Mouse (Mus musculus) hindbrain, postnatal 0 days (tissue): ENCODE data around the gene Pdpk1. TPM values are rescaled to one million over a fixed set of nuclear protein-coding genes. Genes with fewer than 3 reads are reported as not detected.

Experiments
- ATAC-seq: fragments of 200-750 bp; cut with Nextera tagmentation; 2 replicates; pipeline ENCODE4 v1.8.0; 2017; ENCODE audit warnings: mild to moderate bottlenecking, moderate TSS enrichment, moderate library complexity
- DNase-seq: peaks from one replicate; pipeline ENCODE4 v3.0.0-alpha.2; 2015; ENCODE audit warnings: low spot score
- H3K27ac ChIP-seq: fragments of 300-500 bp; sonication (generic); 2 replicates; pipeline ENCODE4 v1.5.1; 2014; ENCODE audit warnings: mild to moderate bottlenecking
- H3K27me3 ChIP-seq: fragments of 300-500 bp; sonication (generic); 2 replicates; pipeline ENCODE4 v1.6.1; 2014; ENCODE audit warnings: low read length, mixed read lengths; ENCODE audit not compliant: insufficient read depth
- H3K36me3 ChIP-seq: fragments of 300-500 bp; sonication (generic); 2 replicates; pipeline ENCODE4 v1.6.1; 2014; ENCODE audit warnings: low read length, mixed read lengths; ENCODE audit not compliant: insufficient read depth
- H3K4me1 ChIP-seq: fragments of 300-500 bp; sonication (generic); 2 replicates; pipeline ENCODE4 v1.6.1; 2014; ENCODE audit warnings: antibody characterized with exemption, low read length, mixed read lengths; ENCODE audit not compliant: insufficient read depth
- H3K4me2 ChIP-seq: fragments of 300-500 bp; sonication (generic); 2 replicates; pipeline ENCODE4 v1.6.1; 2014; ENCODE audit warnings: low read depth, mild to moderate bottlenecking, low read length, moderate library complexity, mixed read lengths
- H3K4me3 ChIP-seq: fragments of 300-500 bp; sonication (generic); 2 replicates; pipeline ENCODE4 v1.5.1; 2014; ENCODE audit warnings: low read length
- H3K9ac ChIP-seq: fragments of 300-500 bp; sonication (generic); replicated peaks from 2 replicates; pipeline ENCODE4 v1.6.1; 2014; ENCODE audit warnings: mild to moderate bottlenecking, low read length, moderate library complexity, mixed read lengths
- H3K9me3 ChIP-seq: fragments of 300-500 bp; sonication (generic); 2 replicates; pipeline ENCODE4 v1.6.1; 2016; ENCODE audit warnings: low read length, mixed read lengths
- CTCF ChIP-seq: IDR thresholded peaks from 2 replicates; pipeline ENCODE4 v1.5.1; 2016; ENCODE audit warnings: antibody characterized with exemption, control low read depth, low read depth
- WGBS: fragments of 180-500 bp; shearing (Covaris S2); extraction: QIAGEN DNeasy Blood & Tissue Kit; methylation state at CpG from one replicate; pipeline ENCODE4 v1.1.7; 2014; 5-methylcytosine and 5-hydroxymethylcytosine counted together
- polyA plus RNA-seq: library from polyadenylated mRNA; unstranded; fragments of >200 nt; fragmentation: Nextera tagmentation; extraction: Ambion mirVana; gene quantifications from 2 replicates; pipeline ENCODE4 v1.2.1, GENCODE M21; 2015
- total RNA-seq: library from RNA; depleted of rRNA; stranded (reverse); fragments of >200 nt; gene quantifications from 2 replicates; pipeline ENCODE4 v1.2.3, GENCODE M21; 2014

The Pdpk1 gene
- total and polyA plus RNA-seq, 2 experiments from 2014 or later, result 54.1 to 56.3 TPM

DNA sequence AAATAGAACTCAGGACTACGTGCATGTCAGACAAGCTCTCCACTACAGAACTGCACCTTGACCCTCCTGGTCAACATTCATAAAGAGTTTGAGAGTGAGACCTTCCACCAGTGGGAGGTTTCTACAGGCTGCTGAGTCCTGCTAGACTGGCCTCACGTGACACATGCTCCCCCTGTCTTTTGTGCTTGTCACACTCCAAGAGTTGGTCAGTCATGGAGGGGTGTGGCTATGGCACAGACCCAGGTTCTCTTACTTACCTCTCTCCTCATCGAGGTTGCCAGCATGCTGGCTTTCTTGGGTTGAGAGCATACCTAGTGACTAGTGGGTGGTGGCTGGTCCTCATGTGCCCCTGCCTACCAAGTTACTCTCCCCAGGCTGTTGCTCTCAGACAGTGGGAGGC, 3.7 kb upstream of the Pdpk1 start:
- ATAC-seq (no peak), DNase-seq (no peak)
- Histone ChIP-seq H3K36me3 (no peaks in the 10 kb centered on the region; the same call in 1 of the 2 replicates), H3K9ac (no peak overlapping the region), H3K4me1 (peaks cover 6% of the 10 kb centered on the region), H3K9me3 (no peaks in the 10 kb centered on the region), H3K27ac (no peak overlapping the region), H3K4me3 (no peak overlapping the region), H3K27me3 (no peaks in the 10 kb centered on the region), H3K4me2 (no peak overlapping the region)
- no peak for TF ChIP-seq CTCF
- WGBS, result 66% methylated on average over 3 of the region's 3 CpGs

DNA sequence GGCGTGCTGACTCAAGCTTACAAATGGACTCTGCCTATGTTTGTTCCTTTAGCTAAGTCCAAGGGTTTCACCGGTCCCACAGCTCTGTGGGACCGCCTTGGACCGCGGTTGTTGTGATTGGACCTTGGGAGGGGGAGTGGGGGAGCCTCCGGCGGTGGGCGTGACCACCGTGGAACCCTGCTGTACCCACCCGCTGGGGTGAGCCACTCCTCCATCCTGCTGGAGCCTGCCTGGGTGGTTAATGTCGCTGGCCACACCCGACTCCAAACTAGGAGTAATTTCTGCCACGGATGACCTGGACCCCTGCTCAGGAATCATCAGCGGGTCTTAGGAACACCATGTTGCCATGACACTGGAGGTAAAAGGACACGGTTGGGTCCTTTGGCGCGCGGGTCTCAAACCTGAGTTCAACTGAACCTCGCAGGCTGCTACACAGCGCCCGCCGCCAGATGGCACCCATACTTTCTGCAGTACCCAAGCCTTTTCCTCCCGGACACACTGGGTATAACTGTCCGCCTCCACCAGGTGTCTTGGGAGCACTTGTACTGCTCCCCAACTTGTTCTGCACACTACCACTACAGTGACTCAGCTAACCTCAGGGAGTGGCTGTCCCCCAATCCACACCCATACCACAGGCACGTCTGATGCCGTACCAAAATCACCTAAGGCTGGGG, 1.3 kb upstream of the Pdpk1 start:
- Histone ChIP-seq H3K4me1 (peaks cover 6% of the 10 kb centered on the region), H3K4me3 (peak overlapping the region; percentile 29), H3K9ac (peak overlapping the region; percentile 48), H3K4me2 (peak overlapping the region; percentile 70), H3K36me3 (no peaks in the 10 kb centered on the region), H3K9me3 (no peaks in the 10 kb centered on the region), H3K27ac (no peak overlapping the region), H3K27me3 (no peaks in the 10 kb centered on the region)
- 1% methylated on average over 26 of the region's 26 CpGs for WGBS
- ATAC-seq (peak; percentile 90), DNase-seq (peak; percentile 83)
- TF ChIP-seq CTCF, result peak; percentile 88

DNA sequence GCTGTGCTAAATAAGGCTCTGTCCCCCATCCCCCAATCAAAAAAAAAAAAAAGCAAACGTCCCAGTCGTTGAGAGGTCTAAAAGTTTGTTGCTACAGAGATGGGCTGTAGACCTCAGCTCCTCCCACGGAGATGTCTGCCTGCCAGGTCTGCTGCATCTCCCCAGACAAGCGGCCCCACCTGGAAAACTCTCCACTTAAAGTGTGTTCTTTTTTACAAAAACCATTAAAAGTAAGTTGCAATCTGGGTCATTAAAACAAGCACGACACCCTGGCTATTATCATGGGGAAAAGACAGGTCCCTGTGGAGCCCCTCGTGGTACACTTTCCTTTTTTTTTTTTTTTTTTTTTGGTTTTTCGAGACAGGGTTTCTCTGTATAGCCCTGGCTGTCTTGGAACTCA, 658 bp upstream of the Pdpk1 start:
- H3K9ac ChIP-seq, result no peak overlapping the region; the same call in 1 of the 2 replicates
- 14% methylated on average over 7 of the region's 7 CpGs for WGBS

DNA sequence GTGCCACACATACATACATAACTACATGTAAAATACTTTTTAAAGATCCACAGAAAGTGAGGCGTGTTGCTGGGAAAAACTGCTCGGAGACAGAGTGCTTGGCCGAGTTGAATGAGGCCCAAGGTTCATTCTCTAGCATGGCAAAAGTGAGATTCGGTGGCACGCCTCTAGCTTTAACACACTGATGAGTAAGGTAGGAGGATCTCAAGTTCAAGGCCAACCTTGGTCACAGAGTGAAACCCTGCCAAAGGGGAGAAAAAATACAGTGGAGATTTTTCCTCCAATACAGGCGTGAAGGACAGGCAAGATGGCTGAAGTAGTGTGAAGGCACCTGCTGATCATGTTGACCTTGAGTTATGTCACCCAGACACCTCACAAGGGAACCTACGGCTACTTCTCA, 1.3 kb downstream of the Pdpk1 start:
- no peaks in the 10 kb centered on the region for H3K9me3 ChIP-seq
- DNase-seq, result no peak
- ATAC-seq, result no peak
- no peak overlapping the region for H3K4me3 ChIP-seq
- H3K4me2 ChIP-seq, result no peak overlapping the region
- no peaks in the 10 kb centered on the region for H3K27me3 ChIP-seq
- WGBS, result 83% methylated on average over 7 of the region's 7 CpGs
- no peak overlapping the region for H3K9ac ChIP-seq
- no peak overlapping the region for H3K27ac ChIP-seq
- no peaks in the 10 kb centered on the region for H3K36me3 ChIP-seq
- peaks cover 6% of the 10 kb centered on the region for H3K4me1 ChIP-seq
- TF ChIP-seq CTCF, result no peak

More for the DNA sequence above, 658 bp upstream of the Pdpk1 start:
- Histone ChIP-seq H3K27ac (no peak overlapping the region), H3K27me3 (no peaks in the 10 kb centered on the region), H3K36me3 (no peaks in the 10 kb centered on the region), H3K4me2 (peak overlapping the region; percentile 70), H3K4me1 (peaks cover 6% of the 10 kb centered on the region), H3K9me3 (no peaks in the 10 kb centered on the region), H3K4me3 (peak overlapping the region; percentile 29)
- DNase-seq, result no peak
- no peak for TF ChIP-seq CTCF
- no peak for ATAC-seq

DNA sequence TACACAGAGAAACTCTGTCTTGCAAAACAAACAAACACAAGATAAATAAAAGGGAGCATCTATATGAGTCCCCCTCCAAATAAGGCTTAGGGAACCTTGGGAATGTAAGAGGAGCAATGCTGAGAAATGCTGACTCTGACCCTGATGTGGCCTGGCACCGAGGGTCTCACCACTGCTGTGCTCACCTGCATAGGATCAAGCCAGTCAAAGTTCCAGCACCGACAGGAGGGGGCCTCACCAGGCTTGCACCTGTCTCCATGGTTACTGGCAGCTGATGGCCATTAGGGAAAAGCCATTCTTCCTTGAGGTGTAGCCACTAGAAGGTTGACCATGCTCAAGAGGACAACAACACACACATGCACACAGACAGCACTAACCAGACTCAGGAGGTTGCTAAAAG, 7.8 kb downstream of the Pdpk1 start:
- Histone ChIP-seq H3K27ac (no peak overlapping the region), H3K4me3 (no peak overlapping the region), H3K4me1 (peaks cover 8% of the 10 kb centered on the region; the same call in 1 of the 2 replicates), H3K36me3 (no peaks in the 10 kb centered on the region), H3K4me2 (no peak overlapping the region), H3K9ac (no peak overlapping the region), H3K27me3 (no peaks in the 10 kb centered on the region), H3K9me3 (no peaks in the 10 kb centered on the region)
- ATAC-seq, result no peak
- 43% methylated on average over 2 of the region's 2 CpGs for WGBS
- TF ChIP-seq CTCF, result no peak
- DNase-seq, result no peak

DNA sequence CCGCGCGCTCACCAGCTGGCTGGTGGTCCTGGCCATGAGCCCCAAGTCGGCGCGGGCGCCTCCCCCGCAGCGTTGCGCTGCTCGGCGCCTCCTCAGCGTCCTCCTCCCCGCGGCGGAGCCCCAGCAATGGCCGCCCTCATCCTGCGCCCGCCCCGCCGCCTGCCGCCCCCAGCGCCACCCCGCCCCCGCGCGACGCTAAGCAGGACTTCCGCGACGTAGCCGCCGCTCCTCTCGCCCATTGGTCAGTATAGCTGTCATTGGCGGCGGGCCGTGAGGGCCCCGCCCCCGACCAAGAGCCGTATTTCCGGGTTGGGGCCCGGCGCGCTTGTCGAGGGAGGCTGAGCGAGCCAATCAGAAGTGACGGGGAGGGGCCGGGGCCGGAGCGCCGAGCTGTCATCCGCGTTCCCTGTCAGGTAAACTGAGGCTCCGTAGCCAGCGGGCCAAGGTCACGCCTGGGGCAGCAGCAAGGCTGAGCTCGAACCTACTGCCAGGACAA, 9.3 kb downstream of the Pdpk1 start:
- Histone ChIP-seq H3K27ac (peak overlapping the region; percentile 91), H3K4me1 (peaks cover 8% of the 10 kb centered on the region; the same call in 1 of the 2 replicates), H3K9me3 (no peaks in the 10 kb centered on the region), H3K27me3 (no peaks in the 10 kb centered on the region), H3K9ac (peak overlapping the region; percentile 87), H3K4me2 (peak overlapping the region; percentile 94), H3K4me3 (peak overlapping the region; percentile 97), H3K36me3 (no peaks in the 10 kb centered on the region)
- WGBS, result 0% methylated on average over 53 of the region's 57 CpGs
- DNase-seq (peak; percentile 99), ATAC-seq (peak; percentile 99)
- TF ChIP-seq CTCF, result no peak

DNA sequence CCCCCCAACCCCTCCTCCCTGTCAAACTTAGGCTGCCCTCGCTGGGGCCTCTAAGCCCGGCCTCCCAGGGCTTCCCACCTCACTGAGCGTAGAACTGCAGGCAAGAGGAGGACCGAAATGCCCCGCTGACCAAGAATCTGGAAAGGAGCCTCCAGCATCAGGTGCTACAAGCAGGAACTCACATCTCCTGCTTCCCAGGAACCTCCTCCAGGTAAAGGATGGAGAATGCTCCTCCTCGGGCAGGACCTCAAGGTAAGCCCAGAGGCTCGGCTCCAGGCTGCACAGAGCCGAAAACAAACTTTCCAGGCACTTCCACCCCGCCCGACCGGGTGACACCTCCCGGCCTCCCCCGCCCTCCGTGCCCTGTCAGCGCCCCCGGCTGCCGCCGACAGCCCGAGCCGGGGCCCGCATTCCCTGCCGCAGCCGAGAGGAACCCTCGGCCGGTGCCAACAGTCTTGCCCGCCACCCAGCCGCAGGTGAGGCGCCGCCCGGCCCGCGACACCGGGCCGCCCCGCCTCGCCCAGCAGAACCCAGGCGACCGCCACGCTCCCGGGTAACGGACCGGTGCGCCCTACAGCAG, 9.8 kb downstream of the Pdpk1 start:
- peak overlapping the region; percentile 97 for H3K4me3 ChIP-seq
- H3K9ac ChIP-seq, result peak overlapping the region; percentile 87
- peaks cover 8% of the 10 kb centered on the region; the same call in 1 of the 2 replicates for H3K4me1 ChIP-seq
- H3K36me3 ChIP-seq, result no peaks in the 10 kb centered on the region
- H3K9me3 ChIP-seq, result no peaks in the 10 kb centered on the region
- peak overlapping the region; percentile 94 for H3K4me2 ChIP-seq
- 1% methylated on average over 39 of the region's 43 CpGs for WGBS
- H3K27ac ChIP-seq, result peak overlapping the region; percentile 91
- ATAC-seq, result no peak; the same call in 1 of the 2 replicates
- DNase-seq, result peak; percentile 40
- H3K27me3 ChIP-seq, result no peaks in the 10 kb centered on the region
- TF ChIP-seq CTCF, result no peak
